Mouse (Mus musculus) cerebellum, adult 2 months (tissue): Measurements from ENCODE around the gene Usp2. TPM values are rescaled to one million over a fixed set of nuclear protein-coding genes. Genes with fewer than 3 reads are reported as not detected.

Experiments
- DNase-seq, 2 experiments: peaks; one replicate each; pipeline ENCODE4 v3.0.0; 2021
- H3K27ac ChIP-seq: fragments of 200-500 bp; 2 replicates; pipeline ENCODE4 v1.5.1; 2012; ENCODE audit warnings: low read length, control low read depth, inconsistent platforms; ENCODE audit not compliant: insufficient read depth
- H3K27me3 ChIP-seq: fragments of 200-500 bp; 2 replicates; pipeline ENCODE4 v1.6.1; 2012; ENCODE audit warnings: inconsistent platforms, mild to moderate bottlenecking, low read length, moderate library complexity; ENCODE audit not compliant: control insufficient read depth, insufficient read depth
- H3K4me1 ChIP-seq: fragments of 200-500 bp; 2 replicates; pipeline ENCODE4 v1.6.1; 2011; ENCODE audit warnings: low read length; ENCODE audit not compliant: control insufficient read depth, insufficient read depth
- H3K4me3 ChIP-seq: fragments of 200-500 bp; replicated peaks from 2 replicates; pipeline ENCODE3; 2011; ENCODE audit warnings: mild to moderate bottlenecking, low read depth, low read length, control low read depth; ENCODE audit not compliant: insufficient read depth
- CTCF ChIP-seq: fragments of 200-500 bp; IDR thresholded peaks from 2 replicates; pipeline ENCODE4 v1.5.1; 2011; ENCODE audit warnings: low read depth, mild to moderate bottlenecking, control low read depth, low read length, moderate library complexity, borderline replicate concordance; ENCODE audit not compliant: insufficient read depth
- POLR2A ChIP-seq: fragments of 200-500 bp; IDR thresholded peaks from 2 replicates; pipeline ENCODE4 v1.6.1; 2011; ENCODE audit warnings: low read length, control low read depth, borderline replicate concordance; ENCODE audit not compliant: insufficient read depth
- WGBS: fragments of 180-500 bp; shearing (Covaris S2); methylation state at CpG from one replicate; pipeline ENCODE4 v1.1.7; 2018; 5-methylcytosine and 5-hydroxymethylcytosine counted together
- polyA plus RNA-seq: library from polyadenylated mRNA; depleted of rRNA; stranded (reverse); fragments of >200 nt; gene quantifications from 2 replicates; pipeline ENCODE4 v1.2.3, GENCODE M21; 2012; rRNA removed

Gene Usp2
- polyA plus RNA-seq, 1 experiment, result 43.5 TPM

GRCm38 (mm10) chr9:44135731-44136411 lies 69.0 kb downstream of the Usp2 start:
- TF ChIP-seq POLR2A (no peak), CTCF (no peak)
- Histone ChIP-seq H3K27ac (peak overlapping the region; percentile 18), H3K4me3 (peak overlapping the region; percentile 62), H3K27me3 (no peaks in the 10 kb centered on the region), H3K4me1 (peaks cover 28% of the 10 kb centered on the region)
- peak; percentile 70 to 73 for DNase-seq
- WGBS, result 38% methylated on average over 7 of the region's 7 CpGs

GRCm38 (mm10) chr9:44137846-44138245 lies 71.0 kb downstream of the Usp2 start:
- Histone ChIP-seq H3K4me1 (peaks cover 28% of the 10 kb centered on the region), H3K4me3 (no peak overlapping the region), H3K27me3 (no peaks in the 10 kb centered on the region), H3K27ac (no peak overlapping the region)
- 66% methylated on average over 4 of the region's 4 CpGs for WGBS
- DNase-seq, result no peak
- no peak for TF ChIP-seq POLR2A
- TF ChIP-seq CTCF, result no peak

- Histone ChIP-seq H3K27me3 (no peaks in the 10 kb centered on the region), H3K27ac (no peak overlapping the region), H3K4me1 (peaks cover 31% of the 10 kb centered on the region), H3K4me3 (no peak overlapping the region)
- TF ChIP-seq POLR2A, result no peak
- no peak for TF ChIP-seq CTCF
- DNase-seq, result no peak
- 62% methylated on average over 5 of the region's 5 CpGs for WGBS
Measured at GRCm38 (mm10) chr9:44141951-44142350, 75.1 kb downstream of the Usp2 start.

- TF ChIP-seq CTCF (no peak), POLR2A (no peak)
- Histone ChIP-seq H3K27me3 (no peaks in the 10 kb centered on the region), H3K27ac (peak overlapping the region; percentile 15), H3K4me3 (no peak overlapping the region), H3K4me1 (peaks cover 31% of the 10 kb centered on the region)
- DNase-seq, result no peak
- 38% methylated on average over 5 of the region's 5 CpGs for WGBS
Measured at GRCm38 (mm10) chr9:44143421-44143820, 76.6 kb downstream of the Usp2 start.

- H3K27me3 ChIP-seq, result no peaks in the 10 kb centered on the region
- no peak for DNase-seq
- 31% methylated on average over 5 of the region's 8 CpGs for WGBS
- peaks cover 28% of the 10 kb centered on the region for H3K4me1 ChIP-seq
- no peak overlapping the region for H3K4me3 ChIP-seq
- TF ChIP-seq POLR2A (no peak), CTCF (peak; percentile 56)
- peak overlapping the region; percentile 90 for H3K27ac ChIP-seq
Measured at GRCm38 (mm10) chr9:44144023-44144717, 77.3 kb downstream of the Usp2 start.

- Histone ChIP-seq H3K27ac (peak overlapping the region; percentile 90), H3K4me1 (peaks cover 27% of the 10 kb centered on the region), H3K4me3 (no peak overlapping the region), H3K27me3 (no peaks in the 10 kb centered on the region)
- peak; percentile 80 to 83 for DNase-seq
- TF ChIP-seq CTCF, result no peak
- TF ChIP-seq POLR2A, result no peak
Measured at GRCm38 (mm10) chr9:44144718-44145060, 77.9 kb downstream of the Usp2 start.

Other genes starting within 250 kb of the Usp2 start
- gene Thy1, start 23.6 kb upstream of the Usp2 start, polyA plus RNA-seq, result 860 and 925 TPM in 2 replicates
- 2.7 and 7.3 TPM in 2 replicates for gene Mfrp, start 34.7 kb downstream of the Usp2 start, polyA plus RNA-seq
- gene C1qtnf5, start 40.2 kb downstream of the Usp2 start, polyA plus RNA-seq, result 26.0 and 29.1 TPM in 2 replicates
- 0.41 and 0.75 TPM in 2 replicates for gene Gm49380, start 46.5 kb downstream of the Usp2 start, polyA plus RNA-seq
- gene Rnf26, start 46.5 kb downstream of the Usp2 start, polyA plus RNA-seq, result 31.2 and 34.0 TPM in 2 replicates
- 57.0 and 61.8 TPM in 2 replicates for gene Mcam, start 67.4 kb downstream of the Usp2 start, polyA plus RNA-seq
- 14.5 and 15.3 TPM in 2 replicates for gene Cbl, start 167.0 kb downstream of the Usp2 start, polyA plus RNA-seq
- gene Ccdc153, start 173.7 kb downstream of the Usp2 start, polyA plus RNA-seq, result 3.7 and 7.0 TPM in 2 replicates
- 0.08 and 0.19 TPM in 2 replicates for gene Pdzd3, start 184.4 kb downstream of the Usp2 start, polyA plus RNA-seq
- 7.9 and 9.9 TPM in 2 replicates for gene Nlrx1, start 201.6 kb downstream of the Usp2 start, polyA plus RNA-seq
- 105 and 120 TPM in 2 replicates for gene Abcg4, start 221.6 kb downstream of the Usp2 start, polyA plus RNA-seq
- 35.8 and 36.0 TPM in 2 replicates for gene Hinfp, start 238.7 kb downstream of the Usp2 start, polyA plus RNA-seq